Mouse (Mus musculus) liver, postnatal 0 days (tissue): ENCODE measurements at regions not wholly inside any gene's neighbourhood (a gene's known extent, or its start where the extent isn't known, plus 50 kb on each side); places are given as distances from the start of the nearest gene placed in this dataset.

ENCODE experiments used
- CTCF ChIP-seq: sonication (generic); IDR thresholded peaks from 2 replicates; pipeline ENCODE4 v1.5.1; 2016; ENCODE audit warnings: antibody characterized with exemption, low read depth
- EP300 ChIP-seq: IDR thresholded peaks from 2 replicates; pipeline ENCODE4 v1.6.1; 2016; ENCODE audit warnings: antibody characterized with exemption, low read depth, mild to moderate bottlenecking

DNA sequence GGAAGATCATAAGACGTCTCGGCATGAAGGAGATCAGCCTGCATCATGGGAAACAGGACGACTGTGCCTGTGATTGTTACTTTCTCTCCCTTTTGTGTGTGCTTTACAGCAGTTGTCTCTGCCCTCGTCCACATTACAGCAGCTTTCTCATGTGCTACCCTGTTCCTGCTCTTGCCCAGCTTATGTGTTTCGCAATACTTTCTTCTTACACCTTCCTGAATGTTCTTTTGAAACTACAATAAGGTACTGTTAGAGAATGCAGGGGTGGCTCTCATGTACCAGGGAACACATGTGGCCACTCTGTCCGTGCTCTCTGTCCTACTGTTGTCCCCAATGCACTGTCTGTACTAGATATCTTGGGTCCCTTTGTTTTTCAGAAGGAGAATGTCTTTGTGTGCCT lies 414.0 kb upstream of the Alcam start:
- TF ChIP-seq CTCF (no peak), EP300 (no peak)
